Mouse (Mus musculus) layer of hippocampus, adult 2 months (tissue): ENCODE measurements around the gene Taf5. TPM values are rescaled to one million over a fixed set of nuclear protein-coding genes. Genes with fewer than 3 reads are reported as not detected.

ENCODE experiments used
- DNase-seq, 2 experiments: peaks; one replicate each; pipeline ENCODE4 v3.0.0; 2022; ENCODE audit warnings: low spot score in 2 of 2
- H3K27ac ChIP-seq: fragments of 200-600 bp; 2 replicates; pipeline ENCODE4 v1.8.1; 2022
- H3K4me3 ChIP-seq: fragments of 200-600 bp; 2 replicates; pipeline ENCODE4 v1.8.1; 2022; ENCODE audit warnings: mild to moderate bottlenecking
- CTCF ChIP-seq: fragments of 200-600 bp; conservative IDR thresholded peaks from 2 replicates; pipeline ENCODE4 v1.8.1; 2022; ENCODE audit warnings: antibody characterized with exemption, mild to moderate bottlenecking, moderate library complexity
- long read RNA-seq, 2 experiments: library from polyadenylated mRNA; stranded (forward); transcript quantifications; one replicate each; pipeline ENCODE4 v2.0.0; 2021; ENCODE audit warnings: borderline mapping rate in 2 of 2
- total RNA-seq, 2 experiments: library from RNA; stranded (reverse); gene quantifications; 2 replicates each; pipeline ENCODE4 v1.2.3; 2021

The Taf5 gene
- 1 to 10 TPM; 5.2 to 5.6 TPM for total RNA-seq
- long read RNA-seq, experiment 1, transcript Taf5-201 (11 exons, 3,260 nt), result major isoform, 6 of 11 reads
- long read RNA-seq, experiment 1, partial matches to known transcripts, result 3 of 11 reads
- long read RNA-seq, experiment 1, other reads (novel, unspliced or antisense), result 2 of 11 reads
- long read RNA-seq, experiment 2, transcript Taf5-201 (11 exons, 3,260 nt), result major isoform, 17 of 23 reads
- long read RNA-seq, experiment 2, partial matches to known transcripts, result 3 of 23 reads
- long read RNA-seq, experiment 2, other reads (novel, unspliced or antisense), result 3 of 23 reads

- peak within 1 kb of the TSS; percentile 97 for H3K4me3 ChIP-seq
- H3K27ac ChIP-seq, result peak within 1 kb of the TSS; percentile 91
- TF ChIP-seq CTCF, result no peak
- DNase-seq, result peak; percentile 97
Measured at GRCm38 (mm10) chr19:47067096-47067882, at the start of gene Taf5. Gene Taf5 (plus strand): TSS chr19:47067746.

DNA sequence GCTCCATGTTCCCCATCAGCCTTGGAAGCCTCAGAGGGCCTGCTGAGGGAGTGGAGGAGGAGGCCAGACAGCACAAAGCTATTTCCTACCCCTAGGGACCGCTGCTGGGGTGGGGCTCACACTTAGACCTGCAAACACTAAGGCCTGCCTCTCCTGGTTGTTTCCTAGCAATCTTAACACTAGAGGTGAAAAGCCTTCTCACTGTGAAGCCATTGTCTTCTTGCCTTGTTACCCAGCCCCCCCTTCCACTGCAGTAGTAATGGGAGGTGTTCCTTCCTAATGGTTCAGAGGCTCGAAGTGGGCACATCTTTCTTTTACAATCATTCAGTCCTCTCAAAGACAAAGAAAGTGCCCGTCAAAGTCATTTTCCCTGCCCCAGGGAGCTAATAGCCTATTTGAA, 49.7 kb upstream of the Taf5 start:
- TF ChIP-seq CTCF, result peak; percentile 31
- H3K4me3 ChIP-seq, result peak overlapping the region; percentile 81
- H3K27ac ChIP-seq, result no peak overlapping the region
- DNase-seq, result no peak

DNA sequence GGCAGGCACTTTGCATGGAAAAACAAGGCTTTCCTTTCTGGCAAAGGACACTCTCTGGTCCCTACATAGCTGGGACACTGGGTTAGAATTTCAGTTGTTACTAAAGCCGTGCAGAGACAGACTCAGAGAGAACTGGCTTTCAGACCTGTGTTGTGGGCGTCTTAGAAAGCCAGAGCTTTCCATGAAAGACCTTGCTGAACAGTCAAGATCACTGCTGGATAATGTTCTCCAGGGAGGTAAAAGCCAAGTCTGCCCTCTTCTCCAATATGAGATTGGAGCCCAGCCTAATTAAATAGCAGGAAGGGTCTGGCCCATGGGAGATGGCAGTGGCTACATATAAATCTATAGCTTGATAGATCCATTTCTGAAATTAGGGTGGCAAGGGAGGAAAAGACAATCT, 49.2 kb upstream of the Taf5 start:
- TF ChIP-seq CTCF, result no peak
- no peak for DNase-seq
- Histone ChIP-seq H3K27ac (no peak overlapping the region), H3K4me3 (peak overlapping the region; percentile 81)

DNA sequence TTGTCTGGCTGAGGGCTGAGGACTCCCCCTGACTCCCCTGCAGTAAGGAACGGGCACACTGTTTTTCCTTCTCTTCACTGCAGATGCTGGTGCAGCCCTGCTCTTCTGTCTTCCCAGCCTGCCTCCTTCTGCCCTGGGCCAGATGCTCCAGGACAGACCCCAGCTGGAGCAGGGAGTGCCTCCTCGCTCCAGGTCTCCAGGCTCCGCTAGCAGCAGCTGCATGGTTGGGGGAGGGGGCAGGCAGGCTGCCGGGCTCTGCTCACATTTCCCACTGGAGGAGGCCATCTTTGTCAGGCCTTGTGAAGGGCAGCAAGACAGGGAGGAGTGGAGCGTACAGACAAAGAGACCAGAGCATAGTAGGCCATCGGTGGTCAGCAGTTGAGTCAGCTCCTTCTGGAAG, 48.2 kb upstream of the Taf5 start:
- no peak for DNase-seq
- Histone ChIP-seq H3K4me3 (peak overlapping the region; percentile 81; the same call in 1 of the 2 replicates), H3K27ac (peak overlapping the region; percentile 39; the same call in 1 of the 2 replicates)
- no peak for TF ChIP-seq CTCF

DNA sequence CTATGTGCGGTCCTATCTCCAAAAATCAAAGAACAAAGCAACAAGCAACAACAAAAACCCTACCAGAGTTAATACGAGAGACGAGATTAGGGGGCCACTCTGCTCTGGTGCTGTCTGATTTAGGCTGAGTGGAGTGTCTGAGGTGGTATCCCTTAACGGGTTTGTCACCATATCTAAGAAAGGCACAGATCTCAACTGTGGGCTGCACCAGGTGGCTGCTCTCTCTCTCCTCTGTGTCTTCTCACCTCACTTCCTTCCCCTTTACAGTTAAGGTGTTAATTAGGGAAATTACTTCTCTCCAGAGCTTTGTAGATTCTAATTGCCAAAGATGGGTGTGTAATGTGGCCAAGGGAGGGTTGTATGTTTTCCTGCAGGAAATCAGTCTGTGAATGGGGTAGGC, 44.8 kb upstream of the Taf5 start:
- no peak overlapping the region for H3K4me3 ChIP-seq
- DNase-seq, result no peak
- TF ChIP-seq CTCF, result no peak
- H3K27ac ChIP-seq, result no peak overlapping the region

- DNase-seq, result no peak
- H3K27ac ChIP-seq, result no peak overlapping the region
Measured at GRCm38 (mm10) chr19:47023546-47023945, 44.0 kb upstream of the Taf5 start.

DNA sequence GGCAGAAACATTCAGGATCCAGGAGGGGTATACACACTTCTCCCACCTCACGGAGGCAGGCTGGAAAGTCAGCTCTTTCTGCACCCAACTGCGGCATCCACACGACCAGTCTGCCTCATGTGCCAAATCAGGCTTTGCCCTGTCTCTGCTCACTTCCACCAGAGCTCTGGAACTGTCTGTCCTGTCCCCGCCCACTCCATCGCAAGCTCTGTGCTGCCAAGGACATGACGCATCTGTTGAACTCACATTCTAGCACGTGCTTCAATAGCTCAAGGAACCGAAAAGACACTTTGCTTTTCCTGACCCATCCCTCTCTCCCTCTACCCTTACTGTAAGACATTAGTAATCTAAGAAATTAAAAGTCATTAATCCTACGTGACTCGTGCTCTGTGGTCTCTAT, 42.6 kb upstream of the Taf5 start:
- no peak for DNase-seq
- Histone ChIP-seq H3K4me3 (no peak overlapping the region), H3K27ac (no peak overlapping the region)
- TF ChIP-seq CTCF, result no peak

More at GRCm38 (mm10) chr19:47023546-47023945, 44.0 kb upstream of the Taf5 start:
- no peak for TF ChIP-seq CTCF
- H3K4me3 ChIP-seq, result no peak overlapping the region

GRCm38 (mm10) chr19:47026513-47026912, 41.0 kb upstream of the Taf5 start:
- Histone ChIP-seq H3K4me3 (no peak overlapping the region), H3K27ac (no peak overlapping the region)
- DNase-seq, result no peak
- TF ChIP-seq CTCF, result peak; percentile 44

DNA sequence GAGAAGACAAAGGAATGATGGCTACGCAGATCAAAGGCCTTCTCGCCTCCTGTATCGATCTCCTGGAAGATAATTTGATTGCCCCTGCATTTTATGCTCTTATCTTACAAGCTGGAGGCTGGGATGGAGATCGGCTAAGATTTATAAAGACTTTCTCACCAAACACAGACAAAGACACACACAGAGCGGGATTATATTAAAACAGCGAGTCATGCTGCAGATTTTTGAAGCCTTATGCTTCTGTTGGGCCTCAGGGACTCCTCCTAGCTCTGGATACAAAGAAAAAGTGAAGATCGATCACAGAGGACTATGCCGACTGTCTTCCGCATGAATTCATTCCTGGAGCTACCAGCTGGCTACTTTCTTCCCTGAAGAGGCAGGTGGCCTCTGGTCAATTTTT, 37.8 kb upstream of the Taf5 start:
- H3K27ac ChIP-seq, result no peak overlapping the region; the same call in 1 of the 2 replicates
- DNase-seq, result no peak
- TF ChIP-seq CTCF, result no peak
- H3K4me3 ChIP-seq, result no peak overlapping the region

DNA sequence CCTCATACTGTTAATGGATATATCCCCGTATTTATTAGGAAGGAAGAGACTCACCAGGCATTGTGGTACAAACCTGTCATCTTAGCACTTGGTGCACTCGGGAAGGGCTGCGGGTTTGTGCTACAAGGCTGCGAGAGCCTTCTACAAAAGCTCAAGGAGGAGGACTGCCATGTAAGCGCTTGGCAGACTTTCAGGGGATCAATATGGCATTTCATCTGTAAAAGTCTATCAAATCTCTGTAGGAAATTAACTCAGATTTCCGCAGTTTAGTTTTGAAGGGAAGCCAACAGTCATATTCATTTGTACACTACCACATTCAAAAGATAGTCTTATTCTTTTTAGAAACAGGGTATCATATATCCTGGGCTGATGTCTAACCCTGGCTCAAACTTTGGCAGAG, 35.8 kb upstream of the Taf5 start:
- Histone ChIP-seq H3K4me3 (no peak overlapping the region), H3K27ac (peak overlapping the region; percentile 62; the same call in 1 of the 2 replicates)
- TF ChIP-seq CTCF, result 0 out of 2 replicates have a peak, but pooled peaks have one; percentile 13
- no peak for DNase-seq

GRCm38 (mm10) chr19:47034916-47035315, 32.6 kb upstream of the Taf5 start:
- no peak for DNase-seq
- no peak overlapping the region for H3K27ac ChIP-seq

GRCm38 (mm10) chr19:47036596-47036995, 30.9 kb upstream of the Taf5 start:
- Histone ChIP-seq H3K27ac (no peak overlapping the region), H3K4me3 (no peak overlapping the region)
- no peak for DNase-seq
- TF ChIP-seq CTCF, result no peak

More at GRCm38 (mm10) chr19:47034916-47035315, 32.6 kb upstream of the Taf5 start:
- H3K4me3 ChIP-seq, result no peak overlapping the region
- TF ChIP-seq CTCF, result no peak

DNA sequence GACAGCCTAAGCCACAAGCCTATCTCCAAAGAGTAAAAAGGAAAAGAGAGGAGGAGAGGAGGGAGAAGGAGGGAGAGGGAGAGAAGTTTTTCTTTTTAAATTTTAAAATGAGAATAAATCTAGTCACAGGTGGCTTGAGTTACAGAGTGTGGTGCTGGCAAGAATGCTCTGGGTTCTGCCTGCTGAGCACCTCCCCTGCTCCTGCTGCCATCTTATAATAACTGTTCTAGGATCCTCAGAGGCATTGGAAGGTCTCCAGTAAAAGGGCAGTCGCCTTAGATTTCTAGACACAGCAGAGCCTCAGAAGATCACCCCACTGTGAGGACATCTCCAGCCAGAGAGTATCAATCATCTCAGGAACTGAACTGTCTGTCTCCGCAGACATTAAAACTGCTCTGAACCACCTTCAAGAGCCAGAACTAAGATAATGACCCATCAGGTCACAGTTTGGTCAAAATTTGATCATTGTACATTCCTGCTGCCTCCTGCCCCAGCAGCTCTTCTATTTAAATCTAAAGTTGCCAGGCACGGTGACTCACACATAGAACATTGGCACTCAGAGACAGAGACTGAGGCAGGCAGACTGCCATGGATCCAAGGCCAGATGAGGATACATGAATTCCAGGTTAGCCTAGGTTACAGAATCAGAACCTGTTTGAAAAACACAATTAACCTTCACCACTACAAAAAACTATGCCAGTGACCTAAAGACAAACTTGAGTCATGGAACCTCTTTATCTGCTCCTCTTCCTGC, 26.6 kb upstream of the Taf5 start:
- TF ChIP-seq CTCF, result no peak
- DNase-seq, result peak; percentile 26 to 44
- Histone ChIP-seq H3K4me3 (no peak overlapping the region), H3K27ac (peak overlapping the region; percentile 76)
